9 mouse cellular contexts compared by ENCODE assay signal in the genomic region with DNA sequence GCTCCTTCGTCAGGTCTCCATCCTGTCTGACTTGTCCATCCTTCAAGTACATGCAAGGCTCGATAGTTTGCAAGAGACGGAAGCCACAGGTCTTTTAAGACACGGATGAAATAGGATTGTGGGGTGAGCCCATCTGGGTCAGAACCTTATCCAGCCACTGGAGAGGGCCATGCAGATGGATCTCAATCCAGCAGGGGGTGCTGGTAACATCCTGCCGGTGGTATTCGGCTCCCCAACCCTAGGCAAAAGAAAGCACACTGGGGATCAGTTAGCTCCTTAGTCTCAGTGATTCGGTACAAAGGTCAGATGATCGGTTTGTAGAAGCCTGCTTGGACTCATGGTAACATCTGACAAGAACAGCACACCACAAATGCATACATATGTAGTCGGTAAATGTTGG. TPM values are rescaled to one million over a fixed set of nuclear protein-coding genes. Genes with fewer than 3 reads are reported as not detected.
DNase-seq lines count a peak whose midpoint lies in the region; ATAC-seq and TF ChIP-seq lines count a peak whose summit lies in the region.
"Had no signal": no experiment of that assay in that cellular context is flagged by ENCODE, and none has a peak within 500 bp of the region (broad histone marks: within the 10 kb centered on the region; RNA-seq: fewer than 3 reads in every experiment).

No protein-coding gene starts in this region.

- no peak for TF ChIP-seq POLR2A in spleen, adult 2 months (IDR thresholded peaks at IDR 0.05; ENCODE audit: low read depth, low read length)

- 70% methylated on average over 9 of the region's 9 CpGs for WGBS in spleen, adult 2 months

- H3K4me3 ChIP-seq in spleen, adult 2 months (ENCODE audit: extremely low read depth, insufficient read depth, insufficient read length) = no peak overlapping the region
- H3K4me3 ChIP-seq: heart, embryonic 15.5 days had no signal

- peak; percentile 76; the same call in 1 of the 2 replicates for ATAC-seq in frontal cortex, adult (ENCODE audit: low TSS enrichment)
- ATAC-seq in erythroid progenitor cell, adult 5-6 weeks (replicated peaks; ENCODE audit: low FRiP score, poor library complexity, severe bottlenecking) = no peak

- no peak overlapping the region for H3K27ac ChIP-seq in spleen, adult 2 months (ENCODE audit: insufficient read depth, low read length)
- H3K27ac ChIP-seq: heart, embryonic 15.5 days had no signal

- DNase-seq in frontal cortex, postnatal 10 days (ENCODE audit: low spot score in 2 of 2) = no peak
- no peak for DNase-seq in spleen, adult 2 months (ENCODE audit: low read depth in 1 of 2, low spot score in 2 of 2)
- no peak for DNase-seq in spleen, adult 12 weeks (ENCODE audit: low spot score)
- DNase-seq in cerebellum, postnatal 25 days = peak; percentile 52 to 67
- DNase-seq in lung, postnatal 10 days = peak; percentile 65
- no peak for DNase-seq in right cerebral cortex, postnatal 14 days

- H3K36me3 ChIP-seq in spleen, adult 2 months (ENCODE audit: control insufficient read depth, insufficient read depth, low read length) = peaks cover 4% of the 10 kb centered on the region

- no peaks in the 10 kb centered on the region for H3K27me3 ChIP-seq in spleen, adult 2 months (ENCODE audit: control insufficient read depth, insufficient read depth, low read length)
- H3K27me3 ChIP-seq: heart, embryonic 15.5 days had no signal

- peak; percentile 25; the same call in 1 of the 2 replicates for TF ChIP-seq CTCF in spleen, adult 2 months (IDR thresholded peaks at IDR 0.05; ENCODE audit: extremely low read depth, insufficient read depth, insufficient read length, insufficient replicate concordance)

- H3K4me1 ChIP-seq in spleen, adult 2 months (ENCODE audit: control insufficient read depth, insufficient read depth, insufficient read length) = no peaks in the 10 kb centered on the region
- H3K4me1 ChIP-seq: heart, embryonic 15.5 days had no signal

RNA-seq across cellular contexts. Expression of gene Mmaa, which starts 44.8 kb away (rescaled TPM):
- polyA plus RNA-seq in spleen, adult 2 months (2012; rRNA removed) = 1.6 and 2.4 TPM in 2 replicates
- total RNA-seq in erythroid progenitor cell, adult 5-6 weeks (2015; ENCODE audit: low replicate concordance) = 1.7 and 4.7 TPM in 2 replicates
- 0.98 and 4.2 TPM in 2 replicates for total RNA-seq in erythroid progenitor cell, adult 5-6 weeks (2017; ENCODE audit: low replicate concordance)

RNA-seq across cellular contexts. Expression of gene Smad1, which starts 59.8 kb away (rescaled TPM):
- 16.7 and 22.9 TPM in 2 replicates for polyA plus RNA-seq in spleen, adult 2 months (2012; rRNA removed)
- 1.1 TPM in 1 of 2 replicates, not detected in the other for total RNA-seq in erythroid progenitor cell, adult 5-6 weeks (2015; ENCODE audit: low replicate concordance)
- 1.2 TPM in 2 replicates for total RNA-seq in erythroid progenitor cell, adult 5-6 weeks (2017; ENCODE audit: low replicate concordance)

Comparison
In these comparisons a context has a peak if more than half of its experiments do, and no peak if none do; other contexts are left out.
1. DNase-seq: peak in cerebellum, postnatal 25 days (2 of 2) and lung, postnatal 10 days (single experiment); none in frontal cortex, postnatal 10 days (0 of 2), spleen, adult 2 months (0 of 2), spleen, adult 12 weeks (single experiment) and right cerebral cortex, postnatal 14 days (single experiment).